Mouse (Mus musculus) fibroblast of lung, adult 2 months (primary cell): ENCODE measurements around the gene Slc25a43.
"Not testable (repeated sequence)": the region's sequence is repeated elsewhere in the genome, so short reads cannot be mapped to it uniquely, and the experiment has no call there.

Experiments
- DNase-seq: peaks from one replicate; pipeline ENCODE4 v3.0.0-alpha.2; 2011; ENCODE audit warnings: low read depth

Slc25a43 gene

GRCm38 (mm10) chrX:36789360-36789759 lies 45.9 kb downstream of the Slc25a43 start:
- no peak for DNase-seq

- DNase-seq = no peak
Observed at GRCm38 (mm10) chrX:36794571-36794970, 51.1 kb downstream of the Slc25a43 start.

GRCm38 (mm10) chrX:36795424-36796162 lies 52.1 kb downstream of the Slc25a43 start, which contains the start of gene Slc25a5:
TSS of gene Slc25a5 (plus strand) at chrX:36795651.
- no peak for DNase-seq

- no peak for DNase-seq
Observed at GRCm38 (mm10) chrX:36796163-36796581, 52.7 kb downstream of the Slc25a43 start.

- DNase-seq = not testable (repeated sequence)
Observed at GRCm38 (mm10) chrX:36796734-36797133, 53.3 kb downstream of the Slc25a43 start.

GRCm38 (mm10) chrX:36799131-36799879 lies 55.8 kb downstream of the Slc25a43 start:
- DNase-seq = no peak

GRCm38 (mm10) chrX:36803189-36803588 lies 59.7 kb downstream of the Slc25a43 start:
- DNase-seq = no peak

- no peak for DNase-seq
Observed at GRCm38 (mm10) chrX:36804196-36804595, 60.7 kb downstream of the Slc25a43 start.

GRCm38 (mm10) chrX:36805466-36806235 lies 62.2 kb downstream of the Slc25a43 start:
- DNase-seq = no peak

GRCm38 (mm10) chrX:36807360-36808317 lies 64.2 kb downstream of the Slc25a43 start:
- DNase-seq = peak; percentile 46

- DNase-seq = no peak
Observed at GRCm38 (mm10) chrX:36808318-36808683, 64.8 kb downstream of the Slc25a43 start.

GRCm38 (mm10) chrX:36811377-36811776 lies 67.9 kb downstream of the Slc25a43 start:
- DNase-seq = no peak

- DNase-seq = no peak
Observed at GRCm38 (mm10) chrX:36814161-36814836, 70.8 kb downstream of the Slc25a43 start.

GRCm38 (mm10) chrX:36815022-36815421 lies 71.6 kb downstream of the Slc25a43 start:
- no peak for DNase-seq

GRCm38 (mm10) chrX:36815439-36815838 lies 72.0 kb downstream of the Slc25a43 start:
- no peak for DNase-seq

- DNase-seq = no peak
Observed at GRCm38 (mm10) chrX:36816368-36816899, 73.0 kb downstream of the Slc25a43 start.

- DNase-seq = no peak
Observed at GRCm38 (mm10) chrX:36816953-36817441, 73.5 kb downstream of the Slc25a43 start.

- no peak for DNase-seq
Observed at GRCm38 (mm10) chrX:36819575-36819974, 76.1 kb downstream of the Slc25a43 start.

GRCm38 (mm10) chrX:36820201-36820600 lies 76.7 kb downstream of the Slc25a43 start:
- DNase-seq = no peak
